Mouse (Mus musculus): Measurements from ENCODE around the gene Tmem184a. TPM values are rescaled to one million over a fixed set of nuclear protein-coding genes. Genes with fewer than 3 reads are reported as not detected.

Gene Tmem184a
- polyA plus RNA-seq, 1 experiment from 2014 or later = 2.6 TPM

- H3K9ac ChIP-seq (ENCODE audit: low read depth, low read length) = no peak overlapping the region; the same call in 1 of the 2 replicates
- H3K4me1 ChIP-seq (ENCODE audit: control insufficient read depth, insufficient read depth, low read length) = no peaks in the 10 kb centered on the region
- H3K9me3 ChIP-seq (replicated peaks; ENCODE audit: control insufficient read depth, low read length) = no peaks in the 10 kb centered on the region
- no peak overlapping the region for H3K4me3 ChIP-seq (ENCODE audit: low read depth, low read length)
- no peak overlapping the region for H3K4me2 ChIP-seq
- peak; percentile 60; the same call in 1 of the 2 replicates for ATAC-seq (replicated peaks; ENCODE audit: insufficient number of reproducible peaks, low FRiP score, low TSS enrichment)
- peaks cover 6% of the 10 kb centered on the region; the same call in 1 of the 2 replicates for H3K36me3 ChIP-seq (ENCODE audit: control insufficient read depth, insufficient read depth, low read length)
- 52% methylated on average over 3 of the region's 3 CpGs for WGBS (ENCODE audit: insufficient replicate concordance)
- H3K27me3 ChIP-seq (ENCODE audit: control insufficient read depth, insufficient read depth, low read length) = peaks cover 21% of the 10 kb centered on the region
- H3K27ac ChIP-seq (ENCODE audit: low read depth, low read length) = peak overlapping the region; percentile 35; the same call in 1 of the 2 replicates
These were observed 1.7 kb downstream of the Tmem184a start for GRCm38 (mm10) chr5:139818056-139818455.

DNA sequence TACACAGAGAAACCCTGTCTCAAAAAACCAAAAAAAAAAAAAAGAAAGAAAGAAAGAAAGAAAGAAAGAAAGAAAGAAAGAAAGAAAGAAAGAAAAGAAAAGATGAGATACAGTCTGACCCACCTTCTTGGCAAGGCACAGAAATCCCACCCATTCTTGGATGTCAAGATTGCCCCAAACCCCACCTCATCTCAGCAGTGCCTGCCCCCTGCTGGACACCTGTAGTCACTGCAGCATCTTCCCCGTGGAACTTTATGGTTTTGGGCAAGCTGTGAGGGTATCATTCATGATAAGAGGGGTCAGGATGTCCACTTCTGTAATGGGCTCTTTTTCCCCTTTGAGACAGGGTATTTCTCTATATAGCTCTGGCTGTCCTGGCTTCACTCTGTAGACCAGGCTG, 2.4 kb downstream of the Tmem184a start:
- whole genome bisulfite sequencing (ENCODE audit: insufficient replicate concordance) = 6% methylated on average over 1 of the region's 1 CpGs
- Histone ChIP-seq H3K4me3 (ENCODE audit: low read depth, low read length) (no peak overlapping the region), H3K9ac (ENCODE audit: low read depth, low read length) (no peak overlapping the region), H3K4me2 (no peak overlapping the region), H3K9me3 (replicated peaks; ENCODE audit: control insufficient read depth, low read length) (no peaks in the 10 kb centered on the region), H3K4me1 (ENCODE audit: control insufficient read depth, insufficient read depth, low read length) (no peaks in the 10 kb centered on the region), H3K36me3 (ENCODE audit: control insufficient read depth, insufficient read depth, low read length) (0 out of 2 replicates have a peak, but pooled peaks cover 4% of the 10 kb centered on the region), H3K27me3 (ENCODE audit: control insufficient read depth, insufficient read depth, low read length) (peaks cover 27% of the 10 kb centered on the region), H3K27ac (ENCODE audit: low read depth, low read length) (no peak overlapping the region)
- ATAC-seq (replicated peaks; ENCODE audit: insufficient number of reproducible peaks, low FRiP score, low TSS enrichment) = no peak

GRCm38 (mm10) chr5:139816445-139816844, 3.3 kb downstream of the Tmem184a start:
- H3K27me3 ChIP-seq (ENCODE audit: control insufficient read depth, insufficient read depth, low read length) = peaks cover 27% of the 10 kb centered on the region
- H3K4me2 ChIP-seq = no peak overlapping the region
- no peak overlapping the region for H3K4me3 ChIP-seq (ENCODE audit: low read depth, low read length)

GRCm38 (mm10) chr5:139815964-139816363, 3.8 kb downstream of the Tmem184a start:
- H3K4me3 ChIP-seq (ENCODE audit: low read depth, low read length) = no peak overlapping the region
- no peaks in the 10 kb centered on the region for H3K9me3 ChIP-seq (replicated peaks; ENCODE audit: control insufficient read depth, low read length)
- H3K36me3 ChIP-seq (ENCODE audit: control insufficient read depth, insufficient read depth, low read length) = no peaks in the 10 kb centered on the region
- no peak for ATAC-seq (replicated peaks; ENCODE audit: insufficient number of reproducible peaks, low FRiP score, low TSS enrichment)
- H3K27me3 ChIP-seq (ENCODE audit: control insufficient read depth, insufficient read depth, low read length) = peaks cover 27% of the 10 kb centered on the region
- H3K9ac ChIP-seq (ENCODE audit: low read depth, low read length) = no peak overlapping the region
- WGBS (ENCODE audit: insufficient replicate concordance) = 67% methylated on average over 6 of the region's 6 CpGs
- H3K4me1 ChIP-seq (ENCODE audit: control insufficient read depth, insufficient read depth, low read length) = peaks cover 8% of the 10 kb centered on the region; the same call in 1 of the 2 replicates
- H3K27ac ChIP-seq (ENCODE audit: low read depth, low read length) = no peak overlapping the region
- H3K4me2 ChIP-seq = no peak overlapping the region

More at GRCm38 (mm10) chr5:139816445-139816844, 3.3 kb downstream of the Tmem184a start:
- no peak overlapping the region for H3K27ac ChIP-seq (ENCODE audit: low read depth, low read length)
- no peak overlapping the region for H3K9ac ChIP-seq (ENCODE audit: low read depth, low read length)
- no peak for ATAC-seq (replicated peaks; ENCODE audit: insufficient number of reproducible peaks, low FRiP score, low TSS enrichment)
- H3K9me3 ChIP-seq (replicated peaks; ENCODE audit: control insufficient read depth, low read length) = no peaks in the 10 kb centered on the region
- peaks cover 6% of the 10 kb centered on the region; the same call in 1 of the 2 replicates for H3K4me1 ChIP-seq (ENCODE audit: control insufficient read depth, insufficient read depth, low read length)
- H3K36me3 ChIP-seq (ENCODE audit: control insufficient read depth, insufficient read depth, low read length) = no peaks in the 10 kb centered on the region

DNA sequence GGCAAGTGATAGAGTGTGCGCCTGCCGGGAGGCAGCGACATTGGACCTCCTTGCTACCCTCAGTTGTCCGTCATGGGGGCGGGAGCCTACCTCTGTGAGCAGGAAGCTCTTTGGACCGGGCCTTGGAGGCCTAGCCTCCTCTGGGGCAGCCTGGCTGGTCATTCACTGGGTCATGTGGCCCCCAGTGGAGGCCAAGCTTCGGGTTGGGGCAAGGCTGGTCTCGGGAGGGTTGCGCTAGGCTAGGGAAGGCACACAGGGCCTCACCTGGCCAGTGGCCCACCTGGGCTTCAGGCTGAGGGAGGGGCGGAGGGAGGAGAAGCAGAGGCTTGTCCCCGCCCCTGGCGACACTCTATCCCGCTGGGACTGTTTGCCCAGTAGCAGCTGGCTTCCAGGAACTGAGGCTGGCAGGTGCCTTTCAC, 5.7 kb downstream of the Tmem184a start:
- Histone ChIP-seq H3K4me1 (ENCODE audit: control insufficient read depth, insufficient read depth, low read length) (peaks cover 8% of the 10 kb centered on the region; the same call in 1 of the 2 replicates), H3K27me3 (ENCODE audit: control insufficient read depth, insufficient read depth, low read length) (peaks cover 27% of the 10 kb centered on the region), H3K4me3 (ENCODE audit: low read depth, low read length) (no peak overlapping the region), H3K9ac (ENCODE audit: low read depth, low read length) (no peak overlapping the region), H3K4me2 (no peak overlapping the region), H3K36me3 (ENCODE audit: control insufficient read depth, insufficient read depth, low read length) (no peaks in the 10 kb centered on the region), H3K9me3 (replicated peaks; ENCODE audit: control insufficient read depth, low read length) (no peaks in the 10 kb centered on the region), H3K27ac (ENCODE audit: low read depth, low read length) (no peak overlapping the region)
- no peak for ATAC-seq (replicated peaks; ENCODE audit: insufficient number of reproducible peaks, low FRiP score, low TSS enrichment)
- WGBS (ENCODE audit: insufficient replicate concordance) = 6% methylated on average over 13 of the region's 13 CpGs

- WGBS (ENCODE audit: insufficient replicate concordance) = 36% methylated on average over 9 of the region's 10 CpGs
- no peaks in the 10 kb centered on the region for H3K9me3 ChIP-seq (replicated peaks; ENCODE audit: control insufficient read depth, low read length)
- H3K27me3 ChIP-seq (ENCODE audit: control insufficient read depth, insufficient read depth, low read length) = peaks cover 27% of the 10 kb centered on the region
- no peak for ATAC-seq (replicated peaks; ENCODE audit: insufficient number of reproducible peaks, low FRiP score, low TSS enrichment)
- H3K4me3 ChIP-seq (ENCODE audit: low read depth, low read length) = peak overlapping the region; percentile 23; the same call in 1 of the 2 replicates
- H3K27ac ChIP-seq (ENCODE audit: low read depth, low read length) = no peak overlapping the region
- H3K4me2 ChIP-seq = peak overlapping the region; percentile 34
- H3K9ac ChIP-seq (ENCODE audit: low read depth, low read length) = peak overlapping the region; percentile 34; the same call in 1 of the 2 replicates
- H3K4me1 ChIP-seq (ENCODE audit: control insufficient read depth, insufficient read depth, low read length) = peaks cover 8% of the 10 kb centered on the region; the same call in 1 of the 2 replicates
- H3K36me3 ChIP-seq (ENCODE audit: control insufficient read depth, insufficient read depth, low read length) = no peaks in the 10 kb centered on the region
These were observed 6.6 kb downstream of the Tmem184a start for GRCm38 (mm10) chr5:139813126-139813490.

- WGBS (ENCODE audit: insufficient replicate concordance) = 69% methylated on average over 20 of the region's 20 CpGs
- peaks cover 27% of the 10 kb centered on the region for H3K27me3 ChIP-seq (ENCODE audit: control insufficient read depth, insufficient read depth, low read length)
- no peak overlapping the region for H3K27ac ChIP-seq (ENCODE audit: low read depth, low read length)
- H3K4me2 ChIP-seq = peak overlapping the region; percentile 34
- H3K9me3 ChIP-seq (replicated peaks; ENCODE audit: control insufficient read depth, low read length) = no peaks in the 10 kb centered on the region
- ATAC-seq (replicated peaks; ENCODE audit: insufficient number of reproducible peaks, low FRiP score, low TSS enrichment) = no peak
- H3K36me3 ChIP-seq (ENCODE audit: control insufficient read depth, insufficient read depth, low read length) = no peaks in the 10 kb centered on the region
- H3K4me1 ChIP-seq (ENCODE audit: control insufficient read depth, insufficient read depth, low read length) = peaks cover 8% of the 10 kb centered on the region; the same call in 1 of the 2 replicates
- peak overlapping the region; percentile 34; the same call in 1 of the 2 replicates for H3K9ac ChIP-seq (ENCODE audit: low read depth, low read length)
- peak overlapping the region; percentile 23 for H3K4me3 ChIP-seq (ENCODE audit: low read depth, low read length)
These were observed 7.2 kb downstream of the Tmem184a start for GRCm38 (mm10) chr5:139812398-139813125.

DNA sequence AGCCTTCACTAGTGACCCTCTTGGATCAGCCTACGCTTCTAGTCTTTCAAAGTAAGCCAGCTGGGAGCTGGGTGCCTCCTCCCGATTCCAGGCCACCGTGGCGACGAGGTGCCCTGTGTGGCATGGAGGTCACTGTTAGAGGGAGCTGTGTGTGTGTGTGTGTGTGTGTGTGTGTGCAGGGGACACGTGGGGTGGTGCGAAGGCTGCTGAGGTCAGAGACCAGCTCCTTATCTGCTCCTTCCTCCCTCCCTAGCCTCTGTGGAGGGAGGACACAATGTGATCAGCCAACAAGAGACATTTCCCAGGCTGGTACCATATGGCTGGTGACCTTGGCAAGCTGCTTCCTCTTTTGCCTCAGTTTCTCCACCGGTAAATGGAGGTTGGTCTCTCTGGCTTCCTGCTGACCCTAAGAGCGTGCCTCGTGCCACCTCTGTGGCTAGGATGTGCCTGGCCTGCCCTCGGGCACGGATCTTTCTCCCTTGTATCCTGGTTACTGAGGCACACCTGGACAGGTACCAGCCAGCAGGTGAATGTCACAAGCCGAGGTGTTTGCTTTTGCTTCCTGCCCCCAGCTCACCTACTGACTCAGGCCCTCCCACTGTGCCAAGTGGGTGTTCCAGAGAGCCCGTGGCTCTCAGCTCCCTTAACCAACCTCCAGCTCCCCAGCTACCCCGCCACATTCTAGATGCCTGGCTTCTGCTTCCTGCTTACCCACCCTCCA, 7.9 kb downstream of the Tmem184a start:
- Histone ChIP-seq H3K9me3 (replicated peaks; ENCODE audit: control insufficient read depth, low read length) (no peaks in the 10 kb centered on the region), H3K4me1 (ENCODE audit: control insufficient read depth, insufficient read depth, low read length) (peaks cover 8% of the 10 kb centered on the region; the same call in 1 of the 2 replicates), H3K27me3 (ENCODE audit: control insufficient read depth, insufficient read depth, low read length) (peaks cover 27% of the 10 kb centered on the region), H3K9ac (ENCODE audit: low read depth, low read length) (no peak overlapping the region), H3K4me3 (ENCODE audit: low read depth, low read length) (peak overlapping the region; percentile 23; the same call in 1 of the 2 replicates), H3K4me2 (peak overlapping the region; percentile 34), H3K27ac (ENCODE audit: low read depth, low read length) (no peak overlapping the region), H3K36me3 (ENCODE audit: control insufficient read depth, insufficient read depth, low read length) (no peaks in the 10 kb centered on the region)
- peak; percentile 62; the same call in 1 of the 2 replicates for ATAC-seq (replicated peaks; ENCODE audit: insufficient number of reproducible peaks, low FRiP score, low TSS enrichment)
- WGBS (ENCODE audit: insufficient replicate concordance) = 72% methylated on average over 15 of the region's 15 CpGs
